Mouse (Mus musculus): ENCODE measurements around the gene P3h4. TPM values are rescaled to one million over a fixed set of nuclear protein-coding genes. Genes with fewer than 3 reads are reported as not detected.
A peak's percentile ranks its signal among the peaks of the same experiment; 100 is the strongest.

Gene P3h4
- polyA plus RNA-seq, 1 experiment from 2014 or later: 54.3 TPM

DNA sequence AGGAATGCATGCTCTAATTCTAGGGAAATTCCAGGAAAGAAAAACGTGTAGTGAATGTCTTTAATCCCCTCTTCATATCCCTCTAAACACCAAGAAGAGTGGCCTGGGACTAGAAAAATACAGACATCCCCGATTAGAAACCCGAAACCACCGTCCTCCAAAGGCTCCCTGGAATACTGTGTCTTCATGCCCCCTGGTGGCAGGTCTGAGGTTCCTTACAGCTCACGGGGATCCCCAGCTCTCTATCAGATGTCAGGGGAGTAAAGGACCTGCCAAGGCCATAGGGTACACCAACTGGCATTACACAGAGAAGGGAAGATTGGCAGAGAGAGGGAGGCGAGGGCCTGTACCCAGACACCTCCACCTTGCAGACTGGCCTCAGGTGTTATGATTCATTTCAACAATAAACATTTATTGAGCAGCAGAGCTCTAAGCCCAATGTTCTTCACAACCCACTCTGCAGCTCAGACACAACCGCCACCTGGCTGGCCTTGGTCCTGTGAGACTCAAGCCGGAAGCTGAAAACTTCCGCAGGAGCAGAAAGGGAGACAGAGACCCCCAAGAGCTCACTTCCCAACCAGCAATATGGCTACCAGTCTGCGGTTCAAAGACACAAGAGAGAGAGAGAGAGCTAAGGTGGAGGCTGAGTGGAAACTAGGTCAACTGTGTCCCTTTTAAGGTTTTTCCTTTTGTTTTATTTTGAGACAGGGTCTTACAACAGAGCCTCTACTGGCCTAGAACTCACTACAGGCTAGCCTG, 6.4 kb downstream of the P3h4 start:
- no peak for ATAC-seq (ENCODE audit: insufficient number of reproducible peaks, insufficient read depth, low FRiP score, low TSS enrichment, low read depth)
- Histone ChIP-seq H3K36me3 (peaks cover 48% of the 10 kb centered on the region), H3K9me3 (no peaks in the 10 kb centered on the region)

DNA sequence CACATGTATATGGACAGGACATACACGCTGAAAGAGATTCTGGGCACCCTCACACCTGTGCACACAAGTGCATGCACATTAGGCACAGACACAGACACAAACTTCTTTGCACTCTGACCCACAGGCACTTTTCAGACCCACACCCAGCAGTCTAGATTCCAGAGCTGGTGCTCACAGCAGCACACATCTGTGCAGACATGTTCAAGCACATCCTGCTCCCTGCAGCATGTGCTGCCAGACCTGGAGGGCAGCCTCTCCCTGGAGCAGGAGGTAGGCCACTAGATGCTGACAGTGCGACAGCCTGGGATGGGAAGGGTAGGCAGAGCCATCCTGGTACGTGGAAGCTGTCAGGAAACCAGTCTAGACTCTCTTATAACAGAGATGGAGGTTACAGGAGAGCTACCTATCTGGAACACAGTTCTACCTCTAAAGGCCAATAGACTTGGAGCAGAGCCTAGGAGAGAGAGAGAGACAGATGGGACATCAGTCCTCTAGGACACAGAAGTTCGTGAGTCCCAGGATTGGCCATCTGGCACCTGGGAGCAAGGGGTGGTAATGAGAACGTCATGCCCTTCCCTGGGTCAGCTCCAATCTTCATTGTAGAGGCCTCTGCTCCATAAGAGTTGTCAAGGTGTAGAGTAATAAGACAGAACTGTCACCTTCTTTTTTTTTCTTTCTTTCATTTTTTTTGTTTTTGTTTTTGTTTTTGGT, 7.5 kb downstream of the P3h4 start:
- Histone ChIP-seq H3K36me3 (peaks cover 41% of the 10 kb centered on the region), H3K27ac (no peak overlapping the region), H3K4me2 (peak overlapping the region; percentile 6; the same call in 1 of the 2 replicates), H3K9me3 (no peaks in the 10 kb centered on the region), H3K27me3 (no peaks in the 10 kb centered on the region), H3K4me1 (replicated peaks) (peaks cover 22% of the 10 kb centered on the region), H3K9ac (replicated peaks) (no peak overlapping the region), H3K4me3 (replicated peaks) (no peak overlapping the region)
- no peak for ATAC-seq (ENCODE audit: insufficient number of reproducible peaks, insufficient read depth, low FRiP score, low TSS enrichment, low read depth)
- 72% methylated on average over 5 of the region's 5 CpGs for WGBS

More for the DNA sequence above, 6.4 kb downstream of the P3h4 start:
- peak overlapping the region; percentile 29 for H3K27ac ChIP-seq
- peaks cover 30% of the 10 kb centered on the region for H3K4me1 ChIP-seq (replicated peaks)
- WGBS: 38% methylated on average over 10 of the region's 10 CpGs
- H3K27me3 ChIP-seq: no peaks in the 10 kb centered on the region
- no peak overlapping the region for H3K4me2 ChIP-seq
- H3K4me3 ChIP-seq (replicated peaks): no peak overlapping the region
- no peak overlapping the region for H3K9ac ChIP-seq (replicated peaks)

- Histone ChIP-seq H3K4me1 (replicated peaks) (peaks cover 20% of the 10 kb centered on the region), H3K27ac (0 out of 2 replicates have a peak overlapping the region, but pooled peaks have one; percentile 35), H3K9ac (replicated peaks) (no peak overlapping the region), H3K27me3 (no peaks in the 10 kb centered on the region), H3K9me3 (no peaks in the 10 kb centered on the region), H3K4me3 (replicated peaks) (no peak overlapping the region), H3K36me3 (peaks cover 40% of the 10 kb centered on the region), H3K4me2 (no peak overlapping the region)
- ATAC-seq (ENCODE audit: insufficient number of reproducible peaks, insufficient read depth, low FRiP score, low TSS enrichment, low read depth): no peak
- 79% methylated on average over 8 of the region's 8 CpGs for WGBS
These were observed 8.4 kb downstream of the P3h4 start for GRCm38 (mm10) chr11:100406273-100406672.

DNA sequence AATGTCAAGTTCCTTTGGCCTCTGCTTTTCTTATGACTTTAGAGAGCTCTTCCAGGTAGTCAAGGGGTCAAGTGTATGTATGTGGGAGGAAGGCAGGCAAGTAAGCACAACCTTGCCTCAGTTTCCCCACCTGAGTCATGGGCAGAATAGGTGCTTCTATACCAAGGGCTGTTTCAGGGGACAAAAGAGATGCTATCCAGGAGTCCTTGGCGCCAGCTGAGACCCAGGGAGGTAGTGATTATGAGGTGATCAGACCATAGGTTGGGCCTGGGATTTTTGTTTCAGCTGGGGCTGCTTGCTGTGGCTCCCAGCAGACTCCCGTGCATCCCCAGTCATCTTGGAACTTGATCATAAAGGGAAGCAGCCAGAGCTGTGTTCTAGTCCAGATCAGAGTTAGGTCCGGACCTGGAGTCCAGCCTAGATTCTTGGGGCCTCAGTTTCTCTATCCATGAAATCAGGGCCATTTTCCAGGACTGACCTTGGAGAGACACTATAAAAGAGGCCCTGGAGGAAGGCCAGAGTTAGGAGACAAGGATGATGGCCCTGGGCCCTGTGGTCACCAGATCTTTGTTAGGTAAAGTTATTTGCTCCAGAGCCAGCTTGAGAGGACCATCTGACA, 10.1 kb downstream of the P3h4 start:
- Histone ChIP-seq H3K9me3 (no peaks in the 10 kb centered on the region), H3K4me1 (replicated peaks) (peaks cover 16% of the 10 kb centered on the region; the same call in 1 of the 2 replicates), H3K27ac (no peak overlapping the region), H3K27me3 (no peaks in the 10 kb centered on the region), H3K4me2 (no peak overlapping the region), H3K9ac (replicated peaks) (no peak overlapping the region), H3K36me3 (peaks cover 24% of the 10 kb centered on the region), H3K4me3 (replicated peaks) (no peak overlapping the region)
- WGBS: 84% methylated on average over 3 of the region's 3 CpGs
- ATAC-seq (ENCODE audit: insufficient number of reproducible peaks, insufficient read depth, low FRiP score, low TSS enrichment, low read depth): no peak

DNA sequence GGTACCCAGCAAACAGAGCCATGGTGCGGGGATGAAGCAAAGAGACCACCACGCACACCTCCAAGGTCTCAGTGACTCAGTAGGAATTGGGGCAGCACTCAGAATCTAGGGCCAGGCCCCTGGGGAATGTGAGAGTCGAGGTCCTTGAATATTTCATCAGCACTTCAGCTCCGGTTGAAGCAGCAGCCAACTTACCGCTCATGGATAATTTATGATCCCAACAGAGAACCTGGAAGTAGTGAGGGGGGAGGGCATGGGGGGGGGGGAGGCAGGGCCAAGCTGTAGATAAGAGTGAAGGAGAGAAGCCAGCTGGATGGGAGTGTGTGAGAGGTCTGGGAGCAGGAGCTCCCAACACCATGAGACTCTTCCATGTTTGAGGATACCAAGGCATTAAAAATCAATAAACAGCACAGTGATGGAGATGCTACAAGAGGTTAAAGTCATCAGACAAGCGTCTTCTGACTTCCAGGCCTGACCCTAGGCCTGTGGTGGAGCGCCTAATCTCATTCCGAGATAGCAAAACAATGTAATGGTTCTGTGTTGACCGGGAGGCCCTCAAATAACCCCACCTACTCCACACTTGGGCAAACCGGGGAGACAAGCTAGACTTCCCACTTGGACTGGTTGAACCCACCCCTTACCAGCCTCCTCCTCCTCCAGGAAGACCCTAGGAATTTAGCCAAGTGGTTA, 11.0 kb downstream of the P3h4 start:
- WGBS: 73% methylated on average over 10 of the region's 10 CpGs
- H3K27ac ChIP-seq: no peak overlapping the region
- H3K36me3 ChIP-seq: peaks cover 14% of the 10 kb centered on the region

GRCm38 (mm10) chr11:100402682-100403081, 12.0 kb downstream of the P3h4 start:
- Histone ChIP-seq H3K36me3 (peaks cover 7% of the 10 kb centered on the region; the same call in 1 of the 2 replicates), H3K9me3 (no peaks in the 10 kb centered on the region), H3K4me3 (replicated peaks) (no peak overlapping the region), H3K4me2 (no peak overlapping the region), H3K27ac (no peak overlapping the region), H3K27me3 (no peaks in the 10 kb centered on the region), H3K9ac (replicated peaks) (no peak overlapping the region), H3K4me1 (replicated peaks) (0 out of 2 replicates have a peak, but pooled peaks cover 5% of the 10 kb centered on the region)
- WGBS: 74% methylated on average over 2 of the region's 2 CpGs
- no peak for ATAC-seq (ENCODE audit: insufficient number of reproducible peaks, insufficient read depth, low FRiP score, low TSS enrichment, low read depth)

More for the DNA sequence above, 11.0 kb downstream of the P3h4 start:
- Histone ChIP-seq H3K4me1 (replicated peaks) (peaks cover 14% of the 10 kb centered on the region; the same call in 1 of the 2 replicates), H3K4me2 (no peak overlapping the region), H3K27me3 (no peaks in the 10 kb centered on the region), H3K4me3 (replicated peaks) (no peak overlapping the region), H3K9ac (replicated peaks) (no peak overlapping the region), H3K9me3 (no peaks in the 10 kb centered on the region)
- ATAC-seq (ENCODE audit: insufficient number of reproducible peaks, insufficient read depth, low FRiP score, low TSS enrichment, low read depth): no peak

GRCm38 (mm10) chr11:100402240-100402639, 12.4 kb downstream of the P3h4 start:
- H3K27ac ChIP-seq: no peak overlapping the region
- H3K9me3 ChIP-seq: no peaks in the 10 kb centered on the region
- H3K9ac ChIP-seq (replicated peaks): no peak overlapping the region
- H3K4me3 ChIP-seq (replicated peaks): no peak overlapping the region
- H3K27me3 ChIP-seq: no peaks in the 10 kb centered on the region
- no peak for ATAC-seq (ENCODE audit: insufficient number of reproducible peaks, insufficient read depth, low FRiP score, low TSS enrichment, low read depth)
- H3K4me2 ChIP-seq: no peak overlapping the region
- H3K4me1 ChIP-seq (replicated peaks): 0 out of 2 replicates have a peak, but pooled peaks cover 6% of the 10 kb centered on the region
- peaks cover 6% of the 10 kb centered on the region; the same call in 1 of the 2 replicates for H3K36me3 ChIP-seq
- 26% methylated on average over 6 of the region's 6 CpGs for WGBS

GRCm38 (mm10) chr11:100400842-100401241, 13.8 kb downstream of the P3h4 start:
- H3K4me2 ChIP-seq: no peak overlapping the region
- no peaks in the 10 kb centered on the region for H3K36me3 ChIP-seq
- H3K4me1 ChIP-seq (replicated peaks): peaks cover 19% of the 10 kb centered on the region
- no peak overlapping the region for H3K27ac ChIP-seq
- WGBS: 76% methylated on average over 6 of the region's 6 CpGs
- H3K9me3 ChIP-seq: no peaks in the 10 kb centered on the region
- peaks cover 4% of the 10 kb centered on the region for H3K27me3 ChIP-seq
- no peak overlapping the region for H3K9ac ChIP-seq (replicated peaks)
- H3K4me3 ChIP-seq (replicated peaks): no peak overlapping the region
- ATAC-seq (ENCODE audit: insufficient number of reproducible peaks, insufficient read depth, low FRiP score, low TSS enrichment, low read depth): no peak

DNA sequence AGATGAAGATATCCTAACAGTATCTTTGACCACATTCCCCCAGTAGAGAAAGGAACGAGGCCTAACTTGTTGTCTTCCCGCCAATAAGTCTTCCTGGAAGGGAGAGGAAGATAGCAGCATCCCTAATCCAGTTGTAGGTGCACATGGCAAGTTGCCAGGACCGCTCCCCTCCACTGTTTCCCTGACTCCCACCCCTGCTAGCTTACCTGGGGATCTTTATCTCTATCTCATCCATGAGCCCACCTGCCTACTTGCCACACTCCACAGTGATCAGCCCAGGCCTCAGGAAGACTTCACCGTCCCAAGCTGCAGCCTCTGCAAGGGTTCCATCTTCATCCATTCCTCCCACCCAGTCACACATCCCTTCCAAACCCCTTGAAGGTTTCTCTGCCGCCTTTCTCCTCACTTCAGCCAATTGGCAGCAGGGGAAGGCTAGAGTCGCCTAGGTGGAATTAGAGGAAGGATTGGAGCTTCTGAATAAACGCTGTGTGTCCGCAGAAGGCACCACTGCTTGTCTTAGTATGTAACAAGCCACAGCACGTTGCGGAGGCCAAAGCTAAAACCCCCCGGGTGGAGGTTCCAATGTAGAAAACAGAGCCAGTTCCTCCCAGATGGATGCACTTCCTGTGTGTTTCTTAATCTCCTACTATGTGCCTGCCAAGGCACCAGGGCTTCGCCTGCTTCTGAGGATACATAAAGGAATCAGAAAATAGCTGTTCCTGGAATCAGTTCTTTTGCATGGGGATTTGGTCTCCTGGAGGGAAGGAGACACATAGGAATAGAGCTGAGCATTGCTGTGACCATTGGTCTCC, 14.7 kb downstream of the P3h4 start:
- no peak for ATAC-seq (ENCODE audit: insufficient number of reproducible peaks, insufficient read depth, low FRiP score, low TSS enrichment, low read depth)
- no peaks in the 10 kb centered on the region for H3K36me3 ChIP-seq
- no peak overlapping the region for H3K9ac ChIP-seq (replicated peaks)
- H3K9me3 ChIP-seq: no peaks in the 10 kb centered on the region
- H3K4me2 ChIP-seq: no peak overlapping the region
- WGBS: 79% methylated on average over 12 of the region's 12 CpGs
- peaks cover 29% of the 10 kb centered on the region for H3K4me1 ChIP-seq (replicated peaks)
- no peak overlapping the region for H3K27ac ChIP-seq
- H3K4me3 ChIP-seq (replicated peaks): no peak overlapping the region
- H3K27me3 ChIP-seq: peaks cover 6% of the 10 kb centered on the region

GRCm38 (mm10) chr11:100399320-100399719, 15.3 kb downstream of the P3h4 start:
- Histone ChIP-seq H3K27me3 (peaks cover 7% of the 10 kb centered on the region), H3K9ac (replicated peaks) (no peak overlapping the region), H3K4me3 (replicated peaks) (no peak overlapping the region), H3K36me3 (no peaks in the 10 kb centered on the region), H3K4me1 (replicated peaks) (peaks cover 29% of the 10 kb centered on the region), H3K4me2 (no peak overlapping the region), H3K27ac (0 out of 2 replicates have a peak overlapping the region, but pooled peaks have one; percentile 23), H3K9me3 (no peaks in the 10 kb centered on the region)
- 78% methylated on average over 9 of the region's 9 CpGs for WGBS
- no peak for ATAC-seq (ENCODE audit: insufficient number of reproducible peaks, insufficient read depth, low FRiP score, low TSS enrichment, low read depth)
